Mouse (Mus musculus) brain, embryonic 14.5 days (tissue): ENCODE results near the gene Dlx3. TPM values are rescaled to one million over a fixed set of nuclear protein-coding genes. Genes with fewer than 3 reads are reported as not detected.
A peak's percentile ranks its signal among the peaks of the same experiment; 100 is the strongest.

Experiments
- DNase-seq: peaks from one replicate; pipeline ENCODE4 v3.0.0-alpha.2; 2011; ENCODE audit warnings: low read depth
- CTCF ChIP-seq: fragments of 200-500 bp; IDR thresholded peaks from 2 replicates; pipeline ENCODE4 v1.5.1; 2012; ENCODE audit warnings: inconsistent platforms, mild to moderate bottlenecking, moderate library complexity, borderline replicate concordance; ENCODE audit not compliant: insufficient read depth, insufficient read length; ENCODE audit errors: extremely low read depth
- POLR2A ChIP-seq: fragments of 200-500 bp; IDR thresholded peaks from 2 replicates; pipeline ENCODE4 v1.6.1; 2012; ENCODE audit warnings: mild to moderate bottlenecking, inconsistent platforms, borderline replicate concordance; ENCODE audit not compliant: poor library complexity, insufficient read depth, insufficient read length, severe bottlenecking; ENCODE audit errors: extremely low read depth
- polyA plus RNA-seq: library from polyadenylated mRNA; depleted of rRNA; stranded (reverse); fragments of >200 nt; gene quantifications from 2 replicates; pipeline ENCODE4 v1.2.3, GENCODE M21; 2012; rRNA removed

Gene Dlx3
- polyA plus RNA-seq = 0.26 and 0.92 TPM in 2 replicates

GRCm38 (mm10) chr11:95119990-95120632, at the start of gene Dlx3:
Dlx3 (plus strand) TSS chr11:95120119.
- TF ChIP-seq POLR2A (0 out of 2 replicates have a peak, but pooled peaks have one; percentile 28), CTCF (no peak)
- DNase-seq = peak; percentile 75

GRCm38 (mm10) chr11:95070140-95071107, 49.5 kb upstream of the Dlx3 start:
- no peak for TF ChIP-seq CTCF
- no peak for TF ChIP-seq POLR2A
- no peak for DNase-seq

- peak; percentile 47 for DNase-seq
- no peak for TF ChIP-seq POLR2A
- TF ChIP-seq CTCF = no peak
These were observed 48.7 kb upstream of the Dlx3 start for GRCm38 (mm10) chr11:95071266-95071665.

GRCm38 (mm10) chr11:95072136-95072535, 47.8 kb upstream of the Dlx3 start:
- TF ChIP-seq POLR2A (no peak), CTCF (no peak)
- DNase-seq = no peak

GRCm38 (mm10) chr11:95072804-95073203, 47.1 kb upstream of the Dlx3 start:
- TF ChIP-seq CTCF (no peak), POLR2A (no peak)
- no peak for DNase-seq

GRCm38 (mm10) chr11:95073835-95074234, 46.1 kb upstream of the Dlx3 start:
- TF ChIP-seq CTCF (no peak), POLR2A (no peak)
- DNase-seq = no peak

- DNase-seq = no peak
- TF ChIP-seq POLR2A (no peak), CTCF (no peak)
These were observed 45.2 kb upstream of the Dlx3 start for GRCm38 (mm10) chr11:95074694-95075093.

GRCm38 (mm10) chr11:95075197-95076040, 44.5 kb upstream of the Dlx3 start:
- TF ChIP-seq CTCF = 0 out of 2 replicates have a peak, but pooled peaks have one; percentile 8
- TF ChIP-seq POLR2A = no peak
- peak; percentile 18 for DNase-seq

GRCm38 (mm10) chr11:95076041-95076535, 43.8 kb upstream of the Dlx3 start:
- TF ChIP-seq POLR2A = no peak
- peak; percentile 58; the same call in 1 of the 2 replicates for TF ChIP-seq CTCF

GRCm38 (mm10) chr11:95076536-95077111, 43.3 kb upstream of the Dlx3 start, which contains the start of gene Itga3:
Itga3 (minus strand) TSS chr11:95076801.
- peak; percentile 78 for DNase-seq
- peak; percentile 15; the same call in 1 of the 2 replicates for TF ChIP-seq POLR2A
- no peak for TF ChIP-seq CTCF

More at GRCm38 (mm10) chr11:95076041-95076535, 43.8 kb upstream of the Dlx3 start:
- DNase-seq = peak; percentile 70

GRCm38 (mm10) chr11:95077956-95078355, 42.0 kb upstream of the Dlx3 start:
- TF ChIP-seq POLR2A (no peak), CTCF (0 out of 2 replicates have a peak, but pooled peaks have one; percentile 5)
- DNase-seq = no peak

- DNase-seq = no peak
- TF ChIP-seq CTCF (no peak), POLR2A (no peak)
These were observed 40.6 kb upstream of the Dlx3 start for GRCm38 (mm10) chr11:95079256-95079875.

- no peak for TF ChIP-seq CTCF
- TF ChIP-seq POLR2A = no peak
- DNase-seq = no peak
These were observed 39.1 kb upstream of the Dlx3 start for GRCm38 (mm10) chr11:95080783-95081182.
